27 mouse cellular contexts compared by ENCODE assay signal in genomic region chr11:98549363-98549762, GRCm38 (mm10). TPM values are rescaled to one million over a fixed set of nuclear protein-coding genes. Genes with fewer than 3 reads are reported as not detected.
DNase-seq lines count a peak whose midpoint lies in the region; ATAC-seq and TF ChIP-seq lines count a peak whose summit lies in the region.
"Had no signal": no experiment of that assay in that cellular context is flagged by ENCODE, and none has a peak within 500 bp of the region (broad histone marks: within the 10 kb centered on the region; RNA-seq: fewer than 3 reads in every experiment).

No protein-coding gene starts in this region.

- DNase-seq in CD4-positive, CD25-positive, alpha-beta regulatory T cell, adult 2 months (ENCODE audit: low read depth, low spot score), result peak; percentile 41
- DNase-seq in layer of hippocampus, adult 2 months (ENCODE audit: low spot score in 2 of 2), result no peak
- no peak for DNase-seq in layer of hippocampus, postnatal 36 days
- DNase-seq in 3T3-L1 (ENCODE audit: low read depth, low spot score) (peak; percentile 10), NIH3T3 (ENCODE audit: low read depth) (peak; percentile 46)
- DNase-seq in left cerebral cortex, postnatal 25 days (ENCODE audit: low spot score in 2 of 2), result no peak
- no peak for DNase-seq in spleen, adult 18-20 months
- DNase-seq: adrenal gland, postnatal 25 days; cerebellum, adult 2 months; heart, adult 18-20 months; kidney, postnatal 25 days; layer of hippocampus, adult 9-11 months; lung, postnatal 10 days had no signal

- no peak overlapping the region for H3K4me3 ChIP-seq in layer of hippocampus, adult 2 months
- H3K4me3 ChIP-seq: intestine, embryonic 15.5 days; megakaryocyte, embryonic 14.5 days; stomach, embryonic 15.5 days had no signal

- TF ChIP-seq CTCF in layer of hippocampus, adult 2 months (conservative IDR thresholded peaks at IDR 0.05), result peak; percentile 16; the same call in 1 of the 2 replicates

- intact Hi-C loops in left cerebral cortex, postnatal 25 days (cut with DNase I), result no loop called here

- no peak overlapping the region for H3K27ac ChIP-seq in layer of hippocampus, adult 2 months
- H3K27ac ChIP-seq: embryonic facial prominence, embryonic 10.5 days; hindbrain, embryonic 14.5 days; intestine, embryonic 15.5 days; stomach, embryonic 15.5 days had no signal

- no peak for ATAC-seq in CD4-positive, CD25-positive, alpha-beta regulatory T cell, adult 4 months
- ATAC-seq: forebrain, embryonic 14.5 days; intestine, embryonic 15.5 days; midbrain, embryonic 16.5 days had no signal

RNA-seq across cellular contexts. Expression of gene Zpbp2, which starts 1.5 kb away (rescaled TPM):
- 1 to 10 TPM; 5.0 to 6.0 TPM for polyA plus RNA-seq in CD4-positive, CD25-positive, alpha-beta regulatory T cell, adult 4 months (2017; shearing (Covaris generic))
- total RNA-seq in layer of hippocampus, adult 2 months (2021), result not detected
- not detected for total RNA-seq in layer of hippocampus, postnatal 36 days (2021)
- not detected for total RNA-seq in left cerebral cortex, postnatal 25 days (2021)
- total RNA-seq: gastrocnemius, adult 18-20 months; heart, adult 18-20 months had no signal
- polyA plus RNA-seq: forebrain, embryonic 14.5 days; hindbrain, embryonic 14.5 days; liver, adult 2 months had no signal

RNA-seq across cellular contexts. Expression of gene Ikzf3, which starts 3.5 kb away (rescaled TPM):
- 10 to 100 TPM; 77.0 to 98.7 TPM for polyA plus RNA-seq in CD4-positive, CD25-positive, alpha-beta regulatory T cell, adult 4 months (2017; shearing (Covaris generic))
- total RNA-seq in layer of hippocampus, adult 2 months (2021), result under 1 TPM in 1 of 2 experiments, not detected in 1; 0.20 TPM
- not detected for total RNA-seq in layer of hippocampus, postnatal 36 days (2021)
- under 1 TPM in 1 of 2 experiments, not detected in 1; 0.78 TPM for total RNA-seq in left cerebral cortex, postnatal 25 days (2021)
- total RNA-seq: left cerebral cortex, postnatal 36 days had no signal
- polyA plus RNA-seq: forebrain, embryonic 14.5 days; midbrain, embryonic 16.5 days had no signal

RNA-seq across cellular contexts. Expression of gene Ormdl3, which starts 37.8 kb away (rescaled TPM):
- 10 to 100 TPM; 25.9 to 53.6 TPM for polyA plus RNA-seq in CD4-positive, CD25-positive, alpha-beta regulatory T cell, adult 4 months (2017; shearing (Covaris generic))
- total RNA-seq in layer of hippocampus, adult 2 months (2021), result 10 to 100 TPM; 51.1 to 55.8 TPM
- 10 to 100 TPM; 55.7 to 61.4 TPM for total RNA-seq in layer of hippocampus, postnatal 36 days (2021)
- 10 to 100 TPM; 48.9 TPM for total RNA-seq in left cerebral cortex, postnatal 25 days (2021)

RNA-seq across cellular contexts. Expression of gene Lrrc3c, which starts 48.7 kb away (rescaled TPM):
- not detected for polyA plus RNA-seq in CD4-positive, CD25-positive, alpha-beta regulatory T cell, adult 4 months (2017; shearing (Covaris generic))
- not detected for total RNA-seq in layer of hippocampus, adult 2 months (2021)
- not detected for total RNA-seq in layer of hippocampus, postnatal 36 days (2021)
- total RNA-seq in left cerebral cortex, postnatal 25 days (2021), result not detected
- total RNA-seq: adrenal gland, postnatal 25 days; G1E; gastrocnemius, adult 18-20 months; heart, adult 18-20 months; left cerebral cortex, postnatal 36 days; liver, adult 2 months had no signal
- polyA plus RNA-seq: activated CD4-positive, CD25-positive, alpha-beta regulatory T cell, adult 4 months; cerebellum, adult 2 months; embryonic facial prominence, embryonic 10.5 days; forebrain, embryonic 14.5 days; G1E; heart, embryonic 16.5 days; hindbrain, embryonic 14.5 days; intestine, embryonic 15.5 days; liver, adult 2 months; midbrain, embryonic 16.5 days; stomach, embryonic 15.5 days had no signal

Comparison
In these comparisons a context has a peak if more than half of its experiments do, and no peak if none do; other contexts are left out.
1. DNase-seq: peak in CD4-positive, CD25-positive, alpha-beta regulatory T cell, adult 2 months (single experiment), 3T3-L1 (single experiment) and NIH3T3 (single experiment); none in layer of hippocampus, adult 2 months (0 of 2), layer of hippocampus, postnatal 36 days (0 of 2), left cerebral cortex, postnatal 25 days (0 of 2) and spleen, adult 18-20 months (0 of 2).